Mouse (Mus musculus) CD4-positive, CD25-positive, alpha-beta regulatory T cell, adult 2 months (primary cell): Measurements from ENCODE around the gene Cdh15.

Experiments
- DNase-seq: peaks from one replicate; pipeline ENCODE4 v3.0.0-alpha.2; 2012; ENCODE audit warnings: low read depth, low spot score

The Cdh15 gene

GRCm38 (mm10) chr8:122836696-122837095 is 11.1 kb upstream of the Cdh15 start:
- DNase-seq: no peak

- DNase-seq: no peak
Observed at GRCm38 (mm10) chr8:122844161-122844560, 3.6 kb upstream of the Cdh15 start.

- DNase-seq: no peak
Observed at GRCm38 (mm10) chr8:122845662-122846061, 2.1 kb upstream of the Cdh15 start.

GRCm38 (mm10) chr8:122849152-122849910 is 1.6 kb downstream of the Cdh15 start:
- DNase-seq: no peak

GRCm38 (mm10) chr8:122850641-122851240 is 3.0 kb downstream of the Cdh15 start:
- DNase-seq: no peak

- DNase-seq: no peak
Observed at GRCm38 (mm10) chr8:122851692-122852545, 4.2 kb downstream of the Cdh15 start.

- no peak for DNase-seq
Observed at GRCm38 (mm10) chr8:122852546-122852905, 4.8 kb downstream of the Cdh15 start.

GRCm38 (mm10) chr8:122853340-122853771 is 5.6 kb downstream of the Cdh15 start:
- no peak for DNase-seq

- no peak for DNase-seq
Observed at GRCm38 (mm10) chr8:122854388-122854787, 6.6 kb downstream of the Cdh15 start.

- DNase-seq: no peak
Observed at GRCm38 (mm10) chr8:122855123-122855522, 7.4 kb downstream of the Cdh15 start.

GRCm38 (mm10) chr8:122856288-122856687 is 8.5 kb downstream of the Cdh15 start:
- no peak for DNase-seq

- DNase-seq: no peak
Observed at GRCm38 (mm10) chr8:122859843-122860242, 12.1 kb downstream of the Cdh15 start.

- peak; percentile 41 for DNase-seq
Observed at GRCm38 (mm10) chr8:122864719-122865129, 17.0 kb downstream of the Cdh15 start.

- DNase-seq: peak; percentile 59
Observed at GRCm38 (mm10) chr8:122865441-122865840, 17.7 kb downstream of the Cdh15 start.

- DNase-seq: peak; percentile 55
Observed at GRCm38 (mm10) chr8:122866231-122866630, 18.5 kb downstream of the Cdh15 start.

GRCm38 (mm10) chr8:122867982-122868381 is 20.2 kb downstream of the Cdh15 start:
- DNase-seq: no peak

- DNase-seq: peak; percentile 84
Observed at GRCm38 (mm10) chr8:122870377-122870863, 22.7 kb downstream of the Cdh15 start.

- DNase-seq: peak; percentile 30
Observed at GRCm38 (mm10) chr8:122871663-122872062, 23.9 kb downstream of the Cdh15 start.

- DNase-seq: peak; percentile 26
Observed at GRCm38 (mm10) chr8:122873171-122873570, 25.4 kb downstream of the Cdh15 start.

GRCm38 (mm10) chr8:122875186-122875585 is 27.4 kb downstream of the Cdh15 start:
- no peak for DNase-seq

- no peak for DNase-seq
Observed at GRCm38 (mm10) chr8:122878231-122878630, 30.5 kb downstream of the Cdh15 start.

- no peak for DNase-seq
Observed at GRCm38 (mm10) chr8:122880302-122880701, 32.5 kb downstream of the Cdh15 start.
